Mouse (Mus musculus) forebrain, embryonic 11.5 days (tissue): ENCODE results near the gene Mettl25. TPM values are rescaled to one million over a fixed set of nuclear protein-coding genes. Genes with fewer than 3 reads are reported as not detected.

ENCODE experiments used
- ATAC-seq: fragments of 200-750 bp; cut with Nextera tagmentation; replicated peaks from 2 replicates; pipeline ENCODE4 v1.8.0; 2017; ENCODE audit warnings: moderate TSS enrichment; ENCODE audit not compliant: low FRiP score
- DNase-seq: peaks from one replicate; pipeline ENCODE4 v3.0.0-alpha.2; 2017; ENCODE audit warnings: low spot score
- H3K27ac ChIP-seq: fragments of 300-500 bp; sonication (generic); 2 replicates; pipeline ENCODE4 v1.5.1; 2014; ENCODE audit warnings: low read depth, low read length
- H3K27me3 ChIP-seq: fragments of 300-500 bp; sonication (generic); 2 replicates; pipeline ENCODE4 v1.6.1; 2014; ENCODE audit warnings: mild to moderate bottlenecking, low read length, mixed read lengths; ENCODE audit not compliant: control insufficient read depth, insufficient read depth
- H3K36me3 ChIP-seq: fragments of 300-500 bp; sonication (generic); 2 replicates; pipeline ENCODE4 v1.6.1; 2014; ENCODE audit warnings: mild to moderate bottlenecking, low read length, moderate library complexity, mixed read lengths; ENCODE audit not compliant: control insufficient read depth, insufficient read depth
- H3K4me1 ChIP-seq: fragments of 300-500 bp; sonication (generic); replicated peaks from 2 replicates; pipeline ENCODE4 v1.6.1; 2014; ENCODE audit warnings: low read length, mixed read lengths; ENCODE audit not compliant: control insufficient read depth, insufficient read depth
- H3K4me2 ChIP-seq: fragments of 300-500 bp; sonication (generic); 2 replicates; pipeline ENCODE4 v1.6.1; 2014; ENCODE audit warnings: low read depth, mild to moderate bottlenecking, low read length, moderate library complexity, mixed read lengths; ENCODE audit not compliant: severe bottlenecking
- H3K4me3 ChIP-seq: fragments of 300-500 bp; sonication (generic); 2 replicates; pipeline ENCODE4 v1.5.1; 2014; ENCODE audit warnings: low read depth, low read length
- H3K9ac ChIP-seq: fragments of 300-500 bp; sonication (generic); 2 replicates; pipeline ENCODE4 v1.6.1; 2014; ENCODE audit warnings: low read length
- H3K9me3 ChIP-seq: fragments of 300-500 bp; sonication (generic); 2 replicates; pipeline ENCODE4 v1.6.1; 2016; ENCODE audit warnings: low read length, mixed read lengths; ENCODE audit not compliant: control insufficient read depth
- WGBS: fragments of 180-500 bp; shearing (Covaris S2); extraction: QIAGEN DNeasy Blood & Tissue Kit; methylation state at CpG from one replicate; pipeline ENCODE4 v1.1.7; 2014; 5-methylcytosine and 5-hydroxymethylcytosine counted together
- polyA plus RNA-seq: library from polyadenylated mRNA; unstranded; fragments of >200 nt; fragmentation: Nextera tagmentation; extraction: Ambion mirVana; gene quantifications from 2 replicates; pipeline ENCODE4 v1.2.1, GENCODE M21; 2014

Gene Mettl25
- polyA plus RNA-seq, 1 experiment from 2014 or later = 14.7 TPM

DNA sequence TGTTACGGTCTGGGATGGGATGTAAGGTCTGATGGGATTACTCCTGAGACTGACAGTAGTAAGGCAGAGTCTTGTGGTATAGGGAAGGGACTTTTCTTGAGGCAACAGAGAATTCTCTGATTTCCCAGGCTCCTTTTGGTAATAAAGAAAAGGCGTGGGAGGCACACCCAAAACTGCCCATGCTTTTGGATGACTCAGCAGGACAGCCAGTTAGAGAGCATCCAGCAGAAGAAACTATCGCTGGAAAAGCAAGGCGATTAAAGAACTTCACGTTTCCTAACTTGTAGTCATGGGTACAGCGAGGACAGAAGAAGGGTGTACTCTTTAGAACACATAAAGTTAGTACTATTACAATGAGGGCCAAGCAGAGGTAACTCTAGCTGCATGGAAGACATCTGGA, 39.0 kb downstream of the Mettl25 start:
- ATAC-seq = no peak
- H3K36me3 ChIP-seq = no peaks in the 10 kb centered on the region
- H3K4me1 ChIP-seq = no peaks in the 10 kb centered on the region
- no peaks in the 10 kb centered on the region for H3K9me3 ChIP-seq
- no peak for DNase-seq
- no peak overlapping the region for H3K4me2 ChIP-seq
- H3K27ac ChIP-seq = no peak overlapping the region
- WGBS = 94% methylated on average over 6 of the region's 6 CpGs
- no peak overlapping the region for H3K9ac ChIP-seq
- H3K4me3 ChIP-seq = no peak overlapping the region
- no peaks in the 10 kb centered on the region for H3K27me3 ChIP-seq

DNA sequence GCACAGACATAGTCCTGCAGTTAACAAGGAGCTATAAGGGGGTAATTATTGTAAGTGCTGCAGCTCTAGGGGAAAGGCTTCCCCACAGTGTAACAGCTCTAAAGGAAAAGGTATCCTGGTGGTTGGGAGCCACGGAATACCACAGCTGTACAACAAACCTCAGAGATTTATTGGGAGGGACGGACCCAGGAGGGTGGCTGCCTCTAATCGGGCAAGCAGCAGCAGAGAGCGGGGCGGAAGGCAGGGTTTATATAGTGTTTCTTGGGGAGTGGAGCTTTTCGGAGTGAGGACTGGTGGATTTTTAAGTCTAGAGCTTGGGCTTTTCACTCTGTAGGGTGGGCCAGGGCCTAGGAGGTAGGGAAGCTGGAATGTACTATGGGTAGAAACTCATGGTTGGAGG, 40.0 kb downstream of the Mettl25 start:
- ATAC-seq = no peak
- no peak for DNase-seq
- Histone ChIP-seq H3K4me3 (no peak overlapping the region), H3K36me3 (no peaks in the 10 kb centered on the region), H3K4me1 (no peaks in the 10 kb centered on the region), H3K9ac (no peak overlapping the region), H3K27ac (no peak overlapping the region), H3K27me3 (no peaks in the 10 kb centered on the region), H3K4me2 (no peak overlapping the region), H3K9me3 (no peaks in the 10 kb centered on the region)
- WGBS = 88% methylated on average over 6 of the region's 6 CpGs

GRCm38 (mm10) chr10:105797250-105797924, 43.8 kb downstream of the Mettl25 start:
- Histone ChIP-seq H3K4me3 (no peak overlapping the region), H3K27me3 (no peaks in the 10 kb centered on the region), H3K27ac (no peak overlapping the region), H3K9ac (no peak overlapping the region), H3K4me1 (no peaks in the 10 kb centered on the region), H3K9me3 (no peaks in the 10 kb centered on the region), H3K4me2 (no peak overlapping the region), H3K36me3 (no peaks in the 10 kb centered on the region)
- ATAC-seq (no peak), DNase-seq (no peak)
- 90% methylated on average over 8 of the region's 8 CpGs for WGBS

- H3K27me3 ChIP-seq = no peaks in the 10 kb centered on the region
- no peak overlapping the region for H3K4me3 ChIP-seq
- no peak for ATAC-seq
- no peaks in the 10 kb centered on the region for H3K36me3 ChIP-seq
- H3K4me2 ChIP-seq = no peak overlapping the region
- WGBS = 85% methylated on average over 15 of the region's 15 CpGs
- DNase-seq = no peak
- no peaks in the 10 kb centered on the region for H3K9me3 ChIP-seq
- H3K27ac ChIP-seq = no peak overlapping the region
- H3K9ac ChIP-seq = no peak overlapping the region
- H3K4me1 ChIP-seq = no peaks in the 10 kb centered on the region
Measured at GRCm38 (mm10) chr10:105793776-105794552, 47.2 kb downstream of the Mettl25 start.

- no peak overlapping the region for H3K9ac ChIP-seq
- H3K4me1 ChIP-seq = no peaks in the 10 kb centered on the region
- no peaks in the 10 kb centered on the region for H3K36me3 ChIP-seq
- ATAC-seq (peak; percentile 91), DNase-seq (no peak)
- no peaks in the 10 kb centered on the region for H3K27me3 ChIP-seq
- no peak overlapping the region for H3K27ac ChIP-seq
- H3K9me3 ChIP-seq = no peaks in the 10 kb centered on the region
- no peak overlapping the region for H3K4me3 ChIP-seq
- H3K4me2 ChIP-seq = no peak overlapping the region
- WGBS = 75% methylated on average over 17 of the region's 17 CpGs
Measured at GRCm38 (mm10) chr10:105788744-105789486, 52.3 kb downstream of the Mettl25 start.

- Histone ChIP-seq H3K27ac (no peak overlapping the region), H3K27me3 (no peaks in the 10 kb centered on the region), H3K36me3 (no peaks in the 10 kb centered on the region), H3K4me2 (no peak overlapping the region), H3K9me3 (no peaks in the 10 kb centered on the region), H3K4me1 (no peaks in the 10 kb centered on the region), H3K4me3 (no peak overlapping the region), H3K9ac (no peak overlapping the region)
- no peak for DNase-seq
- no peak for ATAC-seq
- whole genome bisulfite sequencing = 92% methylated on average over 8 of the region's 8 CpGs
Measured at GRCm38 (mm10) chr10:105783766-105784165, 57.4 kb downstream of the Mettl25 start.

DNA sequence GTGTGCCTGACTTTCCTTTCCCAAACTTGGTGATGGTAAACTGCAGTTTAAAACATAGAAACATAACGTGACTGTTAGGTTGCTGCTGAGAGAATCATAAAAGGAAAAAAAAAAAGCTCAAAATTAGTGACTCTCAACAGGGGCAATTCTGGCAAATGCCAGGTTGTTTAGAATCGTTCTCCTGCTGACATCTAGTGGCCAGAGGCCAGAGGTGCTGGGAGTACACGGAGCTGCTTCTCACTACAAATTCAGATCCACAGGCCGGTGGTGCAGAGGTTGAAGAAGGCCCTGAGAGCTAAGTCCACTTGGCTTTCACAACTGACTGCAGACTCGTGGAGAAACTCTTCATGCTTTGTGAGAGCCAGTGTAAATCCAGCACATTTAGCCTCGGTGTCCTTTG, 66.8 kb downstream of the Mettl25 start:
- DNase-seq (peak; percentile 77), ATAC-seq (peak; percentile 78)
- WGBS = 17% methylated on average over 6 of the region's 6 CpGs
- no peaks in the 10 kb centered on the region for H3K36me3 ChIP-seq
- H3K27ac ChIP-seq = no peak overlapping the region
- no peaks in the 10 kb centered on the region for H3K4me1 ChIP-seq
- H3K27me3 ChIP-seq = no peaks in the 10 kb centered on the region
- no peaks in the 10 kb centered on the region for H3K9me3 ChIP-seq
- no peak overlapping the region for H3K9ac ChIP-seq
- H3K4me2 ChIP-seq = no peak overlapping the region
- no peak overlapping the region for H3K4me3 ChIP-seq

- H3K4me2 ChIP-seq = no peak overlapping the region
- ATAC-seq (no peak; the same call in 1 of the 2 replicates), DNase-seq (no peak)
- no peak overlapping the region for H3K27ac ChIP-seq
- H3K9ac ChIP-seq = no peak overlapping the region
- H3K36me3 ChIP-seq = no peaks in the 10 kb centered on the region
- no peaks in the 10 kb centered on the region for H3K4me1 ChIP-seq
- WGBS = 90% methylated on average over 9 of the region's 9 CpGs
- H3K27me3 ChIP-seq = no peaks in the 10 kb centered on the region
- H3K9me3 ChIP-seq = no peaks in the 10 kb centered on the region
- no peak overlapping the region for H3K4me3 ChIP-seq
Measured at GRCm38 (mm10) chr10:105772821-105773302, 68.3 kb downstream of the Mettl25 start.
